Mouse (Mus musculus) limb, embryonic 14.5 days (tissue): Measurements from ENCODE around the gene Maml2. TPM values are rescaled to one million over a fixed set of nuclear protein-coding genes. Genes with fewer than 3 reads are reported as not detected.

Experiments
- ATAC-seq: fragments of 200-750 bp; cut with Nextera tagmentation; 2 replicates; pipeline ENCODE4 v1.8.0; 2017; ENCODE audit warnings: low read depth, moderate number of reproducible peaks, moderate TSS enrichment; ENCODE audit not compliant: low FRiP score
- DNase-seq: peaks from one replicate; pipeline ENCODE4 v3.0.0-alpha.2; 2015; ENCODE audit warnings: low spot score
- H3K27ac ChIP-seq: fragments of 300-500 bp; sonication (generic); replicated peaks from 2 replicates; pipeline ENCODE4 v1.5.1; 2014; ENCODE audit warnings: low read depth, mild to moderate bottlenecking, low read length, moderate library complexity, mixed read lengths
- H3K27me3 ChIP-seq: fragments of 300-500 bp; sonication (generic); 2 replicates; pipeline ENCODE4 v1.6.1; 2014; ENCODE audit warnings: low read length, mixed read lengths; ENCODE audit not compliant: control insufficient read depth, insufficient read depth
- H3K36me3 ChIP-seq: fragments of 300-500 bp; sonication (generic); 2 replicates; pipeline ENCODE4 v1.6.1; 2014; ENCODE audit warnings: mild to moderate bottlenecking, low read length, moderate library complexity, mixed read lengths; ENCODE audit not compliant: control insufficient read depth, insufficient read depth
- H3K4me1 ChIP-seq: fragments of 300-500 bp; sonication (generic); 2 replicates; pipeline ENCODE4 v1.6.1; 2014; ENCODE audit warnings: antibody characterized with exemption, low read length, mixed read lengths; ENCODE audit not compliant: control insufficient read depth, insufficient read depth
- H3K4me2 ChIP-seq: fragments of 300-500 bp; sonication (generic); replicated peaks from 2 replicates; pipeline ENCODE4 v1.6.1; 2014; ENCODE audit warnings: low read depth, mild to moderate bottlenecking, low read length, moderate library complexity; ENCODE audit not compliant: severe bottlenecking
- H3K4me3 ChIP-seq: fragments of 300-500 bp; sonication (generic); replicated peaks from 2 replicates; pipeline ENCODE4 v1.5.1; 2014; ENCODE audit warnings: low read length
- H3K9ac ChIP-seq: fragments of 300-500 bp; sonication (generic); 2 replicates; pipeline ENCODE4 v1.6.1; 2014; ENCODE audit warnings: mild to moderate bottlenecking, low read depth, low read length, moderate library complexity; ENCODE audit not compliant: severe bottlenecking
- H3K9me3 ChIP-seq: fragments of 300-500 bp; sonication (generic); 2 replicates; pipeline ENCODE4 v1.6.1; 2016; ENCODE audit warnings: low read length; ENCODE audit not compliant: control insufficient read depth
- POLR2A ChIP-seq: fragments of 200-500 bp; IDR thresholded peaks from 2 replicates; pipeline ENCODE4 v1.8.0; 2012; ENCODE audit warnings: inconsistent platforms, mild to moderate bottlenecking, moderate library complexity, borderline replicate concordance; ENCODE audit not compliant: insufficient read depth, insufficient read length; ENCODE audit errors: extremely low read depth
- WGBS: fragments of 180-500 bp; shearing (Covaris S2); extraction: QIAGEN DNeasy Blood & Tissue Kit; methylation state at CpG from one replicate; pipeline ENCODE4 v1.1.7; 2014; 5-methylcytosine and 5-hydroxymethylcytosine counted together
- polyA plus RNA-seq, 2 experiments: library from polyadenylated mRNA; depleted of rRNA in 1 of 2; stranded (reverse) in 1 of 2; unstranded in 1 of 2; fragments of >200 nt; fragmentation: Nextera tagmentation in 1 of 2; extraction: Ambion mirVana in 1 of 2; gene quantifications; 2 replicates each; pipeline versions ENCODE4 v1.2.1 to v1.2.3; 2012 to 2014

Gene Maml2
- polyA plus RNA-seq, 2 experiments = 9.9 to 10.7 TPM

DNA sequence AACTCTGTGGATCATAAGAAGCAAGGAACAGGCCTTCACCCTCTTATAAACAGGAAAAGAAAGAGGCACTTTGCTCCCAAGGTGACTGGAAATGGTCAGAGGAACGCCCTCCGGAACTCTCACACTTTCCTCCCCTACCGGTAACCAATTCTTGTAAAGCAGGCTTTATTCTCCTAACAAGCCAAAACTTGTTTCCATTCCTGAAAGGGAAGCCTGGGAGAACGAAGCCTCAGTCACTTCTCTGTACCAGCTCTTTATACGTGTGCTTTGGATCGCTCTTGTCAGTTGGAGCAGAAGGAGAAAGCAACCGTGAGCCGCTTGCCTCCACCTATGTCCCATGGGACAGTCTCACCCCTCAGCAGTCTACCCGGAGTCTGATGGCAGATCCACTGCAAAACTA, 262.9 kb downstream of the Maml2 start:
- no peak overlapping the region for H3K4me3 ChIP-seq
- whole genome bisulfite sequencing = 54% methylated on average over 9 of the region's 9 CpGs
- peaks cover 34% of the 10 kb centered on the region for H3K4me1 ChIP-seq
- DNase-seq = peak; percentile 51
- H3K36me3 ChIP-seq = no peaks in the 10 kb centered on the region
- H3K27ac ChIP-seq = 0 out of 2 replicates have a peak overlapping the region, but pooled peaks have one; percentile 21
- no peak for ATAC-seq
- no peaks in the 10 kb centered on the region for H3K9me3 ChIP-seq
- no peak overlapping the region for H3K4me2 ChIP-seq
- no peak for TF ChIP-seq POLR2A
- no peaks in the 10 kb centered on the region for H3K27me3 ChIP-seq
- H3K9ac ChIP-seq = no peak overlapping the region

DNA sequence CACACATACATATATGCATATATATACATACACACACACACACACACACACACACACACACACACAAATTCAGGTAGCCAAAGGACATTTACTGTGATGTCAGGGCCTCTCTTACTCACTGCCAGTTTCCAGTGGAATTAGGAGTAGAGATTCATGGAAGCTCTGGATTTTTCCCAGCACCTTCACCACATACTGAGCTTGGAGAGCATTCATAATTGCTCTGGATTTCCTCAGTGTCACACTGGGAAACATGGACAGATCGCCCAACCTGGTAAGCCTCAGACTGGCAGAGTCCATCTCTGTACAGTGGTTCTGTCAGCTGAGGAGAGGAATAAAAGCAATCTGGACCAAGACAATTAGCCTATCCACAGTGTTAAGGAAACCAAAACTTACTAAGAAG, 263.6 kb downstream of the Maml2 start:
- no peak for TF ChIP-seq POLR2A
- Histone ChIP-seq H3K36me3 (no peaks in the 10 kb centered on the region), H3K9ac (no peak overlapping the region), H3K4me1 (peaks cover 34% of the 10 kb centered on the region), H3K27ac (0 out of 2 replicates have a peak overlapping the region, but pooled peaks have one; percentile 21), H3K27me3 (no peaks in the 10 kb centered on the region), H3K4me2 (no peak overlapping the region), H3K9me3 (no peaks in the 10 kb centered on the region), H3K4me3 (no peak overlapping the region)
- ATAC-seq (no peak), DNase-seq (no peak)
- 80% methylated on average over 1 of the region's 1 CpGs for WGBS

DNA sequence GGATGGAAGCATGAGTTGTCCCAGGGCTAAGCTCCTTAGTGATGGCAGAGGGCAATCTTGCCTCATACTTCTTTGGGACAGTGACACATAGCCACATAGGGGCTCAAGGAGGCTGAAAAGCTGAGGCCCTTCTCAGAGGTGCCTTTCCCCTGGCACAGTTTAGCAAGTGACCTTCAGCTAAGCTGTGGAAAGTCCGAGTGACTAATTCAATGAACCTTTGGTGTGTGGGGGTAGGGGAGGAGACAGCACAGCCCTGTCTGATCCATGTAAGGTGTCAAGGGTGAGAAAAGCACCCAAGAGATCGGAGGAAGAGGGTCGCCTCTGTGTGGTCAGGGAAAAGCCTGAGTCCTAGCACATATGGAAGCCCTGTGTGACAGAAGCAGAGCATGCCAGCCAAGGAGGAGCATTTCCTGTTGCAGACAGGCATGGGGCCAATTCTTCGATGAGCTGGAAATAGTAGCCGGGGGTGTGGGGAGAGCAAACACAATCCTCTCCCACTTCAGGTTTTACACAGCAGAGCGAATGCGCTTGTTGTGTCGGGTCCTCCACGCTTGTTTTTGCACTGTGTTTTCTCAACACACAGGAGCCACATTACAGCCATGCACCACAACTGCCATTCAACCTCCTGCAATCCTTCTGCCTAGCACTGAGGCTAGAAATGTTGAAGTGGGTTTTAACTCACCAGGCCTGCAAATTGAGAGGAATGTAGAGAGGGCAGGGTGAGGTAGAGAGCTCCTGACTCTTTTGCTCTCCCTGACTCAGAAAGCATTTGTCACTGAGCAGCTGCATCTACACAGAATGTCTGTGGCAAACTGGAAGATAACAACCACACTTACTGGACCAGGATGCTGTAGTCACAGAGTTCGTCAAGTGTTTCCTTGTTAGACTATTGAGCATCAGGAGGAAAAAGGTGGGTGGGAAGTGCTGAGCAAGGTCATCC, 266.0 kb downstream of the Maml2 start:
- Histone ChIP-seq H3K36me3 (no peaks in the 10 kb centered on the region), H3K9ac (no peak overlapping the region), H3K4me1 (peaks cover 20% of the 10 kb centered on the region), H3K9me3 (no peaks in the 10 kb centered on the region), H3K4me3 (no peak overlapping the region), H3K4me2 (no peak overlapping the region), H3K27ac (no peak overlapping the region), H3K27me3 (no peaks in the 10 kb centered on the region)
- no peak for DNase-seq
- ATAC-seq = no peak
- WGBS = 64% methylated on average over 10 of the region's 10 CpGs
- no peak for TF ChIP-seq POLR2A

DNA sequence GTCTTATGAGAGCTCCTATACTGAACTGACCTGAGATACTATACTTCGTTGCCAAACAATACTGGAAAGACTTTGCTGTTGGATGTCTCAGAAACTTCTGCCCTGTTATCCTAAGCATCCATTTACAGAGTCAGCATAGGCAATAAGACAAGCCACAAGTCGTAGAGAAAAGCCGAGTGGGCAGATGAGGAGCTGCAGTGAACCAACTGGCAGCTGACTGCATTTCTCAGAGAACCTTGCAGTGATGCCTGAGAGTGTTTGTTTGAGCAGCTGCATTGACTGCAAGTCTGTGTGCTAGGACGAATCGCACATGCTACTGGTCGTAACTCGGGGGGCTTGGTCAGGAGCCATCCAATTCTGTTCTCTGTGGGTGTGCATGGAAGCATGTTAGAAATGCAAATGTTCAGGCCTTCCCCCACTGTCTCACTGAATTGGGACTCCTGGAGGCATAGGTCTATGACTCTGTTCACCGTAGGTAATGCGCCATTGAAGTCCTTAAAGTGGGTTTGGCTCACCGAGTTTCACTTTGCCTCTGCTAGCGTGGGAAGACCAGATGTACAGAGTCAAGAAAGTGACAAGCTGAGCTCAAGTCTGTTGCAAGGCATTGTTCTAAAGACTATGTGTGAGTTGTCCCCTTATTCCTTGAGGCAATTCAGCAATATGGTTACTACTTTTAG, 267.7 kb downstream of the Maml2 start:
- TF ChIP-seq POLR2A = no peak
- no peak for ATAC-seq
- DNase-seq = no peak
- no peak overlapping the region for H3K27ac ChIP-seq
- H3K27me3 ChIP-seq = no peaks in the 10 kb centered on the region
- no peak overlapping the region for H3K4me3 ChIP-seq
- no peak overlapping the region for H3K4me2 ChIP-seq
- WGBS = 73% methylated on average over 11 of the region's 11 CpGs
- H3K9me3 ChIP-seq = no peaks in the 10 kb centered on the region
- H3K36me3 ChIP-seq = no peaks in the 10 kb centered on the region
- no peak overlapping the region for H3K9ac ChIP-seq
- peaks cover 10% of the 10 kb centered on the region for H3K4me1 ChIP-seq

DNA sequence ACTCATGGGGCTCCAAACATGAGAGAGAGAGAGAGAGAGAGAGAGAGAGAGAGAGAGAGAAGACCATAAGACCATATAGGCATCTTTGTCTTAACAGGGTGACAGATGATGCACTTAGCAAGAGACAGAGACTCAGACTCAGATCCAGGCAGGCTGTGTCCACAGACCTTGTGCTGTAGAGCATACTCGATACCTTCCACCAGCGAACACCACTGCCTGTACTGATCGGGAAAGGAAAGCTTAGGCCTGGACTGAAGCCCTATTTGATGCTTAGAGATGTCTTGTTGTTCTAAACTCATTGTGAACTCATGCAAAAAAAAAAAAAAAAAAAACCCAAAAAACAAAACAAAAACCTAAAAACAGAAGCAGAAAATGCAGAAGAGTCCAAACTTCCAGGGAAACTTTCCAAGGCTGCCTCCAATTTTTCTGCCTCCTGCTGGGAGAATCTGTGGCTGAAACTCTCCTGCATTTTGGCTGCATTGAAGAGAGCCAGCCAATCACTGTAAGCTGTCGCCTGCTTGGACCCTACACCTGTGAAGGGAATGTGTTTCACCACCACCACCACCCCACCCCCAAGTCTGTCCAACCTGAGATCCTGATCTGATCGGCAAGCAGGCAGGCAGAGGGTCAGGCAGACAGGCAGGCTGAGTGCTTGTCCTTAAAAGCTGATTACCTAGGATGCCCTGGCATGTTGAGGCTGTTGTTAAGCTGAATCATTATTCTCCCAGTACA, 268.6 kb downstream of the Maml2 start:
- Histone ChIP-seq H3K4me3 (no peak overlapping the region), H3K4me1 (peaks cover 8% of the 10 kb centered on the region), H3K4me2 (no peak overlapping the region), H3K9me3 (no peaks in the 10 kb centered on the region), H3K27ac (no peak overlapping the region), H3K27me3 (no peaks in the 10 kb centered on the region), H3K36me3 (no peaks in the 10 kb centered on the region), H3K9ac (no peak overlapping the region)
- no peak for TF ChIP-seq POLR2A
- DNase-seq (no peak), ATAC-seq (no peak)
- WGBS = 76% methylated on average over 5 of the region's 5 CpGs
